In genomic region chr14:20798761-20799160, GRCm38 (mm10) we compare ENCODE assay signal across 8 mouse cellular contexts. TPM values are rescaled to one million over a fixed set of nuclear protein-coding genes. Genes with fewer than 3 reads are reported as not detected.
DNase-seq lines count a peak whose midpoint lies in the region; TF ChIP-seq lines count a peak whose summit lies in the region.

No protein-coding gene starts in this region.

- peak; percentile 98 for TF ChIP-seq CTCF in lung, adult 2 months (IDR thresholded peaks at IDR 0.05; ENCODE audit: insufficient read depth, low read length)

- DNase-seq in B cell, adult 2 months, result peak; percentile 95 to 96
- DNase-seq in MEL-GATA-1-ER (ENCODE audit: extremely low read depth, low read depth), result peak; percentile 71
- DNase-seq in cerebellum, adult 18-20 months, result peak; percentile 94 to 96
- peak; percentile 96 for DNase-seq in gastrocnemius, postnatal 10 days
- DNase-seq in kidney, postnatal 25 days, result peak; percentile 91 to 97
- DNase-seq in lung, adult 2 months, result peak; percentile 90
- peak; percentile 90 to 93 for DNase-seq in right cerebral cortex, adult 2 months (ENCODE audit: low spot score in 2 of 2)
- peak; percentile 93 for DNase-seq in urinary bladder, postnatal 14 days (ENCODE audit: low spot score)

- no peak for TF ChIP-seq POLR2A in lung, adult 2 months (IDR thresholded peaks at IDR 0.05; ENCODE audit: borderline replicate concordance, extremely low read depth, low read depth, low read length)

- peaks cover 3% of the 10 kb centered on the region; the same call in 1 of the 2 replicates for H3K4me1 ChIP-seq in lung, adult 2 months (ENCODE audit: control insufficient read depth, insufficient read depth, low read length)

- WGBS in lung, adult 2 months, result 2% methylated on average over 7 of the region's 7 CpGs

- H3K4me3 ChIP-seq in lung, adult 2 months (replicated peaks; ENCODE audit: extremely low read depth, low read depth, low read length), result no peak overlapping the region

RNA-seq across cellular contexts. Expression of gene Camk2g, which starts 4.9 kb away (rescaled TPM):
- total RNA-seq in gastrocnemius, postnatal 10 days (2021), result 100 to 1,000 TPM; 120 to 134 TPM
- polyA plus RNA-seq in lung, adult 2 months (2012; rRNA removed), result 30.1 and 30.9 TPM in 2 replicates

RNA-seq across cellular contexts. Expression of gene Plau, which starts 37.7 kb away (rescaled TPM):
- 10 to 100 TPM; 25.6 to 28.0 TPM for total RNA-seq in gastrocnemius, postnatal 10 days (2021)
- polyA plus RNA-seq in lung, adult 2 months (2012; rRNA removed), result 2.2 and 6.1 TPM in 2 replicates
